Mouse (Mus musculus): ENCODE results near the gene Nrp2.

The Nrp2 gene

GRCm38 (mm10) chr1:62713021-62713676 is 10.1 kb downstream of the Nrp2 start:
- no peaks in the 10 kb centered on the region for H3K36me3 ChIP-seq (ENCODE audit: control insufficient read depth, insufficient read depth, low read length, poor library complexity, severe bottlenecking)
- no peaks in the 10 kb centered on the region for H3K27me3 ChIP-seq (ENCODE audit: control insufficient read depth, insufficient read depth, low read length, poor library complexity, severe bottlenecking)
- no peak for DNase-seq (ENCODE audit: low read depth, low spot score)

- DNase-seq (ENCODE audit: low read depth, low spot score) = no peak
- Histone ChIP-seq H3K27me3 (ENCODE audit: control insufficient read depth, insufficient read depth, low read length, poor library complexity, severe bottlenecking) (no peaks in the 10 kb centered on the region), H3K36me3 (ENCODE audit: control insufficient read depth, insufficient read depth, low read length, poor library complexity, severe bottlenecking) (no peaks in the 10 kb centered on the region)
These were observed 11.9 kb downstream of the Nrp2 start for GRCm38 (mm10) chr1:62715004-62715403.

GRCm38 (mm10) chr1:62715692-62716091 is 12.6 kb downstream of the Nrp2 start:
- no peak for DNase-seq (ENCODE audit: low read depth, low spot score)
- Histone ChIP-seq H3K36me3 (ENCODE audit: control insufficient read depth, insufficient read depth, low read length, poor library complexity, severe bottlenecking) (no peaks in the 10 kb centered on the region), H3K27me3 (ENCODE audit: control insufficient read depth, insufficient read depth, low read length, poor library complexity, severe bottlenecking) (no peaks in the 10 kb centered on the region)

- H3K27me3 ChIP-seq (ENCODE audit: control insufficient read depth, insufficient read depth, low read length, poor library complexity, severe bottlenecking) = no peaks in the 10 kb centered on the region
- DNase-seq (ENCODE audit: low read depth, low spot score) = no peak
- no peaks in the 10 kb centered on the region for H3K36me3 ChIP-seq (ENCODE audit: control insufficient read depth, insufficient read depth, low read length, poor library complexity, severe bottlenecking)
These were observed 13.9 kb downstream of the Nrp2 start for GRCm38 (mm10) chr1:62716836-62717478.

GRCm38 (mm10) chr1:62717552-62718236 is 14.6 kb downstream of the Nrp2 start:
- DNase-seq (ENCODE audit: low read depth, low spot score) = no peak
- Histone ChIP-seq H3K36me3 (ENCODE audit: control insufficient read depth, insufficient read depth, low read length, poor library complexity, severe bottlenecking) (no peaks in the 10 kb centered on the region), H3K27me3 (ENCODE audit: control insufficient read depth, insufficient read depth, low read length, poor library complexity, severe bottlenecking) (no peaks in the 10 kb centered on the region)

GRCm38 (mm10) chr1:62718237-62718571 is 15.1 kb downstream of the Nrp2 start:
- DNase-seq (ENCODE audit: low read depth, low spot score) = no peak
- Histone ChIP-seq H3K36me3 (ENCODE audit: control insufficient read depth, insufficient read depth, low read length, poor library complexity, severe bottlenecking) (no peaks in the 10 kb centered on the region), H3K27me3 (ENCODE audit: control insufficient read depth, insufficient read depth, low read length, poor library complexity, severe bottlenecking) (no peaks in the 10 kb centered on the region)

- Histone ChIP-seq H3K27me3 (ENCODE audit: control insufficient read depth, insufficient read depth, low read length, poor library complexity, severe bottlenecking) (no peaks in the 10 kb centered on the region), H3K36me3 (ENCODE audit: control insufficient read depth, insufficient read depth, low read length, poor library complexity, severe bottlenecking) (no peaks in the 10 kb centered on the region)
- DNase-seq (ENCODE audit: low read depth, low spot score) = no peak
These were observed 15.7 kb downstream of the Nrp2 start for GRCm38 (mm10) chr1:62718750-62719149.

- no peaks in the 10 kb centered on the region for H3K27me3 ChIP-seq (ENCODE audit: control insufficient read depth, insufficient read depth, low read length, poor library complexity, severe bottlenecking)
- no peak for DNase-seq (ENCODE audit: low read depth, low spot score)
- no peaks in the 10 kb centered on the region for H3K36me3 ChIP-seq (ENCODE audit: control insufficient read depth, insufficient read depth, low read length, poor library complexity, severe bottlenecking)
These were observed 16.7 kb downstream of the Nrp2 start for GRCm38 (mm10) chr1:62719770-62720169.

- Histone ChIP-seq H3K36me3 (ENCODE audit: control insufficient read depth, insufficient read depth, low read length, poor library complexity, severe bottlenecking) (no peaks in the 10 kb centered on the region), H3K27me3 (ENCODE audit: control insufficient read depth, insufficient read depth, low read length, poor library complexity, severe bottlenecking) (no peaks in the 10 kb centered on the region)
- DNase-seq (ENCODE audit: low read depth, low spot score) = no peak
These were observed 17.1 kb downstream of the Nrp2 start for GRCm38 (mm10) chr1:62720176-62720575.

GRCm38 (mm10) chr1:62720727-62721705 is 17.9 kb downstream of the Nrp2 start:
- peak; percentile 69 for DNase-seq (ENCODE audit: low read depth, low spot score)
- Histone ChIP-seq H3K36me3 (ENCODE audit: control insufficient read depth, insufficient read depth, low read length, poor library complexity, severe bottlenecking) (no peaks in the 10 kb centered on the region), H3K27me3 (ENCODE audit: control insufficient read depth, insufficient read depth, low read length, poor library complexity, severe bottlenecking) (no peaks in the 10 kb centered on the region)

- Histone ChIP-seq H3K27me3 (ENCODE audit: control insufficient read depth, insufficient read depth, low read length, poor library complexity, severe bottlenecking) (no peaks in the 10 kb centered on the region), H3K36me3 (ENCODE audit: control insufficient read depth, insufficient read depth, low read length, poor library complexity, severe bottlenecking) (no peaks in the 10 kb centered on the region)
- peak; percentile 32 for DNase-seq (ENCODE audit: low read depth, low spot score)
These were observed 18.7 kb downstream of the Nrp2 start for GRCm38 (mm10) chr1:62721706-62722187.

- peak; percentile 68 for DNase-seq (ENCODE audit: low read depth, low spot score)
- H3K36me3 ChIP-seq (ENCODE audit: control insufficient read depth, insufficient read depth, low read length, poor library complexity, severe bottlenecking) = no peaks in the 10 kb centered on the region
- no peaks in the 10 kb centered on the region for H3K27me3 ChIP-seq (ENCODE audit: control insufficient read depth, insufficient read depth, low read length, poor library complexity, severe bottlenecking)
These were observed 19.4 kb downstream of the Nrp2 start for GRCm38 (mm10) chr1:62722526-62722925.

GRCm38 (mm10) chr1:62723891-62724290 is 20.8 kb downstream of the Nrp2 start:
- no peaks in the 10 kb centered on the region for H3K27me3 ChIP-seq (ENCODE audit: control insufficient read depth, insufficient read depth, low read length, poor library complexity, severe bottlenecking)
- no peaks in the 10 kb centered on the region for H3K36me3 ChIP-seq (ENCODE audit: control insufficient read depth, insufficient read depth, low read length, poor library complexity, severe bottlenecking)
- no peak for DNase-seq (ENCODE audit: low read depth, low spot score)

- Histone ChIP-seq H3K27me3 (ENCODE audit: control insufficient read depth, insufficient read depth, low read length, poor library complexity, severe bottlenecking) (no peaks in the 10 kb centered on the region), H3K36me3 (ENCODE audit: control insufficient read depth, insufficient read depth, low read length, poor library complexity, severe bottlenecking) (no peaks in the 10 kb centered on the region)
- DNase-seq (ENCODE audit: low read depth, low spot score) = no peak
These were observed 21.5 kb downstream of the Nrp2 start for GRCm38 (mm10) chr1:62724461-62725021.
